Mouse (Mus musculus): ENCODE results near the gene Gm28047.

GRCm38 (mm10) chr15:102483136-102483535 is 141.7 kb downstream of the Gm28047 start:
- TF ChIP-seq CTCF (IDR thresholded peaks at IDR 0.05; ENCODE audit: control insufficient read depth, insufficient read depth, low read length) (no peak), POLR2A (IDR thresholded peaks at IDR 0.05; ENCODE audit: borderline replicate concordance, control insufficient read depth, low read depth, low read length) (no peak)
